Mouse (Mus musculus): ENCODE results near the gene Btbd1. TPM values are rescaled to one million over a fixed set of nuclear protein-coding genes. Genes with fewer than 3 reads are reported as not detected.

Btbd1 gene
- polyA plus RNA-seq, 1 experiment from 2014 or later: 41.1 TPM

DNA sequence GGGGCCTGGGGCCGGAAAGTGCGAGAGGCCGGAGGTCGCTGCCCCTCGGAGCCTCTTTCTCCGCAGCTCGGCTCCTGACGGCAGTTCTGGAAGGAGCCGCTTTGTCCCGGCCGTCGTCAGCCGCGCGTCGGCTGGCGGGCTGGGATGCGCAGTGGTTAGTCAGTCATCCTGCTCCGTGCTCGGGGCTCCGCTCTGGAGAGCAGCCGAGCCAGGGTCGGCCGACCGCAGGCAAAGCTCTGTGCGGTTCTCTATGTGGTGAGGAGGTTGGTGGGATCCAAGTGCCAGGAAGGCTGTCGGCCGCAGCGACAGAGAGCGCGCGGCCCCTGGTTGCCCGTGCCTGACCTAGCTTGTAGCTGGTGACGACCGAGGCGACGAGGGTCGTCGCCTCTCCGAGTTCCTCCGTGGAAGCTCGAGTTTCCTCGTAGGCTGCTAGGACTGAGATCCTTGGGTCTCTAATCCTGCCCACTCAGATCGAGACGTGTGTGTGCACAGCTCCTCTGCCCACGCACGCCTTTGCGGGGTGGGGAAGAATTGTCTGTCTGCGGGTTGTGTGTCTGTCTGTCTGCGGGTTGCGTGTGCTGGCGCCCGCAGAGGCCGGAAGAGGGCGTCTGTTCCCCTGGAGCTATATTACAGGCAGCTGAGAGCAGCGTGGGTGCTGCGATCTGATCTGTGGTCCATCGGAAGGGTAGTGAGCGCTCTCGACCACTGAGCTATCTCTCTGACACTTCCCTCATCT, 66.0 kb downstream of the Btbd1 start:
- H3K27ac ChIP-seq: peak overlapping the region; percentile 83
- H3K4me3 ChIP-seq: peak overlapping the region; percentile 88
- H3K4me2 ChIP-seq: peak overlapping the region; percentile 84
- H3K4me1 ChIP-seq: peaks cover 29% of the 10 kb centered on the region
- H3K36me3 ChIP-seq: peaks cover 3% of the 10 kb centered on the region; the same call in 1 of the 2 replicates
- ATAC-seq: peak; percentile 65
- H3K27me3 ChIP-seq (replicated peaks): no peaks in the 10 kb centered on the region
- peak overlapping the region; percentile 85 for H3K9ac ChIP-seq
- no peaks in the 10 kb centered on the region for H3K9me3 ChIP-seq (replicated peaks)
- WGBS (ENCODE audit: insufficient replicate concordance): 1% methylated on average over 60 of the region's 60 CpGs

- H3K9me3 ChIP-seq (replicated peaks): no peaks in the 10 kb centered on the region
- peak within 1 kb of the TSS; percentile 83 for H3K27ac ChIP-seq
- peak within 1 kb of the TSS; percentile 84 for H3K4me2 ChIP-seq
- H3K36me3 ChIP-seq: no peaks in the 10 kb centered on the region
- H3K9ac ChIP-seq: peak within 1 kb of the TSS; percentile 85
- under 1% methylated on average over 54 of the region's 56 CpGs for WGBS (ENCODE audit: insufficient replicate concordance)
- H3K4me3 ChIP-seq: peak within 1 kb of the TSS; percentile 88
- H3K27me3 ChIP-seq (replicated peaks): no peaks in the 10 kb centered on the region
- ATAC-seq: peak; percentile 92
- H3K4me1 ChIP-seq: peaks cover 29% of the 10 kb centered on the region
Observed at GRCm38 (mm10) chr7:81762180-81763109, 66.8 kb downstream of the Btbd1 start, which contains the start of gene Ramac. Gene Ramac (plus strand): TSS chr7:81762925.

GRCm38 (mm10) chr7:81747956-81748355, 81.3 kb downstream of the Btbd1 start:
- no peak for ATAC-seq
- Histone ChIP-seq H3K9ac (no peak overlapping the region), H3K4me1 (no peaks in the 10 kb centered on the region; the same call in 1 of the 2 replicates), H3K27ac (no peak overlapping the region), H3K4me3 (no peak overlapping the region), H3K27me3 (replicated peaks) (no peaks in the 10 kb centered on the region), H3K9me3 (replicated peaks) (no peaks in the 10 kb centered on the region), H3K4me2 (no peak overlapping the region), H3K36me3 (no peaks in the 10 kb centered on the region)
- 73% methylated on average over 3 of the region's 3 CpGs for WGBS (ENCODE audit: insufficient replicate concordance)

- 0 out of 2 replicates have a peak, but pooled peaks have one; percentile 54 for ATAC-seq
- Histone ChIP-seq H3K9ac (no peak overlapping the region), H3K36me3 (no peaks in the 10 kb centered on the region), H3K4me1 (peaks cover 6% of the 10 kb centered on the region), H3K27ac (no peak overlapping the region), H3K4me3 (no peak overlapping the region), H3K27me3 (replicated peaks) (no peaks in the 10 kb centered on the region), H3K9me3 (replicated peaks) (no peaks in the 10 kb centered on the region), H3K4me2 (no peak overlapping the region)
- WGBS (ENCODE audit: insufficient replicate concordance): 53% methylated on average over 4 of the region's 4 CpGs
Observed at GRCm38 (mm10) chr7:81744145-81744544, 85.1 kb downstream of the Btbd1 start.

Other genes starting within 250 kb of the Btbd1 start
- gene Homer2, start 121.9 kb downstream of the Btbd1 start, polyA plus RNA-seq (2016; fragmentation: Nextera tagmentation; extraction: Ambion mirVana): 8.8 and 10.0 TPM in 2 replicates
- 69.7 and 73.6 TPM in 2 replicates for gene Ramac, start 66.5 kb downstream of the Btbd1 start, polyA plus RNA-seq (2016; fragmentation: Nextera tagmentation; extraction: Ambion mirVana)
- 27.6 and 29.5 TPM in 2 replicates for gene 3110040N11Rik, start 40.0 kb downstream of the Btbd1 start, polyA plus RNA-seq (2016; fragmentation: Nextera tagmentation; extraction: Ambion mirVana)
- gene Gm10160, start 26.4 kb upstream of the Btbd1 start, polyA plus RNA-seq (2016; fragmentation: Nextera tagmentation; extraction: Ambion mirVana): not detected in 2 replicates
- 8.3 and 8.9 TPM in 2 replicates for gene Tm6sf1, start 29.6 kb upstream of the Btbd1 start, polyA plus RNA-seq (2016; fragmentation: Nextera tagmentation; extraction: Ambion mirVana)
- gene Hdgfl3, start 105.0 kb upstream of the Btbd1 start, polyA plus RNA-seq (2016; fragmentation: Nextera tagmentation; extraction: Ambion mirVana): 2.0 and 2.5 TPM in 2 replicates
- gene Bnc1, start 162.9 kb upstream of the Btbd1 start, polyA plus RNA-seq (2016; fragmentation: Nextera tagmentation; extraction: Ambion mirVana): 1.8 and 1.9 TPM in 2 replicates